Mouse (Mus musculus) forebrain, embryonic 12.5 days (tissue): ENCODE results near the gene Ivd. TPM values are rescaled to one million over a fixed set of nuclear protein-coding genes. Genes with fewer than 3 reads are reported as not detected.

Experiments used
- ATAC-seq: fragments of 200-750 bp; cut with Nextera tagmentation; 2 replicates; pipeline ENCODE4 v1.8.0; 2017; ENCODE audit warnings: moderate TSS enrichment; ENCODE audit not compliant: low FRiP score
- H3K27ac ChIP-seq: fragments of 300-500 bp; sonication (generic); 2 replicates; pipeline ENCODE4 v1.5.1; 2016; ENCODE audit warnings: mild to moderate bottlenecking
- H3K27me3 ChIP-seq: fragments of 300-500 bp; sonication (generic); 2 replicates; pipeline ENCODE4 v1.6.1; 2016; ENCODE audit warnings: mild to moderate bottlenecking
- H3K36me3 ChIP-seq: fragments of 300-500 bp; sonication (generic); replicated peaks from 2 replicates; pipeline ENCODE4 v1.6.1; 2016; ENCODE audit warnings: mild to moderate bottlenecking
- H3K4me1 ChIP-seq: fragments of 300-500 bp; sonication (generic); 2 replicates; pipeline ENCODE4 v1.6.1; 2016
- H3K4me2 ChIP-seq: fragments of 300-500 bp; sonication (generic); 2 replicates; pipeline ENCODE4 v1.6.1; 2016; ENCODE audit warnings: mild to moderate bottlenecking, moderate library complexity
- H3K4me3 ChIP-seq: fragments of 300-500 bp; sonication (generic); replicated peaks from 2 replicates; pipeline ENCODE4 v1.5.1; 2016; ENCODE audit warnings: mild to moderate bottlenecking
- H3K9ac ChIP-seq: fragments of 300-500 bp; sonication (generic); 2 replicates; pipeline ENCODE4 v1.6.1; 2016; ENCODE audit warnings: mild to moderate bottlenecking
- H3K9me3 ChIP-seq: fragments of 300-500 bp; sonication (generic); 2 replicates; pipeline ENCODE4 v1.6.1; 2016
- WGBS: fragments of 180-500 bp; shearing (Covaris S2); methylation state at CpG from one replicate; pipeline ENCODE4 v1.1.7; 2016; 5-methylcytosine and 5-hydroxymethylcytosine counted together
- polyA plus RNA-seq: library from polyadenylated mRNA; unstranded; fragments of >200 nt; fragmentation: Nextera tagmentation; extraction: Ambion mirVana; gene quantifications from 2 replicates; pipeline ENCODE4 v1.2.1, GENCODE M21; 2016

Gene Ivd
- polyA plus RNA-seq, 1 experiment from 2014 or later, result 56.3 TPM

GRCm38 (mm10) chr2:118902051-118903025, 40.6 kb downstream of the Ivd start:
- Histone ChIP-seq H3K9me3 (no peaks in the 10 kb centered on the region), H3K27me3 (peaks cover 43% of the 10 kb centered on the region), H3K27ac (peak overlapping the region; percentile 89), H3K4me3 (peak overlapping the region; percentile 96), H3K4me2 (peak overlapping the region; percentile 93), H3K36me3 (no peaks in the 10 kb centered on the region), H3K9ac (peak overlapping the region; percentile 95), H3K4me1 (peaks cover 55% of the 10 kb centered on the region)
- ATAC-seq, result peak; percentile 21
- WGBS, result under 1% methylated on average over 104 of the region's 106 CpGs

GRCm38 (mm10) chr2:118903333-118903741, 41.6 kb downstream of the Ivd start:
- WGBS, result 8% methylated on average over 10 of the region's 10 CpGs
- Histone ChIP-seq H3K4me1 (peaks cover 45% of the 10 kb centered on the region), H3K4me2 (peak overlapping the region; percentile 93), H3K9me3 (no peaks in the 10 kb centered on the region), H3K27ac (no peak overlapping the region), H3K36me3 (no peaks in the 10 kb centered on the region), H3K4me3 (peak overlapping the region; percentile 96), H3K9ac (peak overlapping the region; percentile 22; the same call in 1 of the 2 replicates), H3K27me3 (peaks cover 33% of the 10 kb centered on the region)
- no peak for ATAC-seq

DNA sequence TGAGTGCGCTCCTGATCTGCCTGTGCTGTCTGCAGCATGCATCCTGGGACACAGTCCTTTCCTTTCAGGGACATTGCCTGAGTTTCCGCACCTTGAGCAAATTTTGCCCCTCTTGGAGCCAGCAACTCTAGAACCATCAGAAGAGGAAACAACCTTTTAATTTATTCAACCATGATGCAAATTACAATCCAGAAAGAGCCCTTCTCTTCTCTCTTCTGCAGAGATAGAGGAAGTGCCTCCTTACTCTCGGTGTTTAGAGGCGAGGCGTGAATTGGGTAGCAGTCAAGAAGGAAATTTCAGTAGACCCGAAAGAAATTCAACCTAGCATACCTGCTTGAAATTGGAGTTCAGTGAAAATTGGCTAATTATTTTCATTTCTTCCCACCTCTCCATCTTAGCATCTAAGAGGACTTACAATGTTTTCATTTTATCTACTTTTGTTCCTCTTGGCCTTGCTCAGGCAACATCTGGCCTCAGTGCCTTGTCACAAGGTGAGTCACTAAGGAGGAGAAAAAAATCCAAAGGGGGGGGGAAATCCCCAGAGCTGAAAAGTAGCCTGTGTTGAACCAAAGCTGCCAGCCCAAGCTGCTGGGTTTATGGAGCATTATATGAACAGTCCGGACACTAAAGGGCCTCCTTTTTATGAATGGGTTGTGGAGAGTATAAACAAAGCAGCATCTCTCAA, 43.8 kb downstream of the Ivd start:
- Histone ChIP-seq H3K9me3 (no peaks in the 10 kb centered on the region), H3K36me3 (no peaks in the 10 kb centered on the region), H3K4me2 (no peak overlapping the region), H3K27me3 (peaks cover 11% of the 10 kb centered on the region), H3K9ac (no peak overlapping the region), H3K4me1 (peaks cover 39% of the 10 kb centered on the region), H3K4me3 (no peak overlapping the region), H3K27ac (no peak overlapping the region)
- ATAC-seq, result no peak
- 80% methylated on average over 7 of the region's 7 CpGs for WGBS

DNA sequence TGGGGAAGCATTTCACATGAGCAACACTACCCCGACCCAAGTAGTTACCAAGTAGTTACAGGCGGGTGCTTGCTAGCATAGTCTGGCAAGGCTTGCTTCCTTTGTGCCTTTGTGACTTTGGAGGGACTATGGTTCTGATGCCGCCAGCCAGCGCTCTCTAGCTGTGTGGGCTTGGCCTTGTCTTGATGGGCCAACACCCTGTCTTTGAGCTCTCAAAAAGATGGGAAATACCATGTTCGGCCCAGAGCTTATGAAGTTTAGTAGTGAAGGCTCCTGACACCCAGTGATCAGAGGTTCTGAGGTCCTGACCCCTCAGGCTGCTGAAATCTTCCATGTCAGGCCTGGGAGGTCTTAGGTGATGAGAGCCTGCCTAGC, 44.4 kb downstream of the Ivd start:
- Histone ChIP-seq H3K27ac (no peak overlapping the region), H3K36me3 (no peaks in the 10 kb centered on the region), H3K4me2 (no peak overlapping the region), H3K27me3 (peaks cover 11% of the 10 kb centered on the region), H3K9ac (no peak overlapping the region), H3K9me3 (no peaks in the 10 kb centered on the region), H3K4me3 (no peak overlapping the region), H3K4me1 (peaks cover 36% of the 10 kb centered on the region)
- no peak for ATAC-seq
- 69% methylated on average over 5 of the region's 5 CpGs for WGBS

DNA sequence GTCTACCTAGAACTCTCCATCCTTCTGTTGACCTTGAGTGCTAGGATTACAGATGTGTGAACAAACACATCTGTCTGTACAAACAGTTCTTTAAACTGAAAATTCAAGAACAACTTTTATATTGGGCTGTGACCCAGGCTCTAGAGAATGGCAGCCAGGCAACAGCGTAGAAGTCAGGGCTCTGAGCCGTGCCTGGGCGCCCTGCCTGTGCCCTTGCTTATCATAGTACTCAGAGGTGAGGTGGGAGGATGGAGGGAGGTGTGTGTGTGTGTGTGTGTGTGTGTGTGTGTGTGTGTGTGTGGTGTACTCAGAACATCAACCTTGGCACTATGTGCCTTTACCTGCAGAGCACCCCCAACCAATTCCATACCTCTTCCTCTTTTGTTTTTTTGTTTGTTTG, 46.0 kb downstream of the Ivd start:
- H3K4me3 ChIP-seq, result no peak overlapping the region
- 94% methylated on average over 3 of the region's 3 CpGs for WGBS
- no peak overlapping the region for H3K27ac ChIP-seq
- no peaks in the 10 kb centered on the region for H3K9me3 ChIP-seq
- peaks cover 38% of the 10 kb centered on the region for H3K4me1 ChIP-seq
- ATAC-seq, result no peak
- no peak overlapping the region for H3K9ac ChIP-seq
- H3K4me2 ChIP-seq, result no peak overlapping the region
- H3K27me3 ChIP-seq, result peaks cover 11% of the 10 kb centered on the region
- H3K36me3 ChIP-seq, result no peaks in the 10 kb centered on the region

DNA sequence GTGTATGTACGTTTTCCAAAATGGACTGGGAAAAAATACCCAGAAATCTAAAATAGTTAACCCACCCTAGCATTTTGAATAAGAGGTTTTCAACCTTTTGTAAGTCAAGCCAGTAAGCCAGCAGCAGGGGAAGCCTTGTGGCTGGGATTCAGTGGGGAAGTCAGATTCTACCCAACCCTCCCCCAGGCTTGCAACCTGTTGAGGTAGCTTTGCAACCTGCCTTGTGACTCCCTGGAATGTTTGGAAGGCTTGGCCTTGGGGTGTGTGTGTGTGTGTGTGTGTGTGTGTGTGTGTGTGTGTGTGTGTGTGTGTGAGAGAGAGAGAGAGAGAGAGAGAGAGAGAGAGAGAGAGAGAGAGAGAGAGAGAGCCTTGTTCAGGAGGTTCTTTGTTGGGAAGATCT, 47.4 kb downstream of the Ivd start:
- 34% methylated on average over 1 of the region's 1 CpGs for WGBS
- Histone ChIP-seq H3K9ac (no peak overlapping the region), H3K27ac (no peak overlapping the region), H3K4me3 (no peak overlapping the region), H3K4me2 (no peak overlapping the region), H3K4me1 (peaks cover 38% of the 10 kb centered on the region), H3K36me3 (no peaks in the 10 kb centered on the region), H3K27me3 (0 out of 2 replicates have a peak, but pooled peaks cover 1% of the 10 kb centered on the region), H3K9me3 (no peaks in the 10 kb centered on the region)
- ATAC-seq, result no peak

- Histone ChIP-seq H3K9ac (no peak overlapping the region), H3K36me3 (no peaks in the 10 kb centered on the region), H3K4me2 (no peak overlapping the region), H3K4me1 (peaks cover 33% of the 10 kb centered on the region), H3K9me3 (no peaks in the 10 kb centered on the region), H3K27me3 (no peaks in the 10 kb centered on the region), H3K4me3 (no peak overlapping the region), H3K27ac (no peak overlapping the region)
- 75% methylated on average over 7 of the region's 7 CpGs for WGBS
- no peak for ATAC-seq
Measured at GRCm38 (mm10) chr2:118910605-118911278, 49.0 kb downstream of the Ivd start.

DNA sequence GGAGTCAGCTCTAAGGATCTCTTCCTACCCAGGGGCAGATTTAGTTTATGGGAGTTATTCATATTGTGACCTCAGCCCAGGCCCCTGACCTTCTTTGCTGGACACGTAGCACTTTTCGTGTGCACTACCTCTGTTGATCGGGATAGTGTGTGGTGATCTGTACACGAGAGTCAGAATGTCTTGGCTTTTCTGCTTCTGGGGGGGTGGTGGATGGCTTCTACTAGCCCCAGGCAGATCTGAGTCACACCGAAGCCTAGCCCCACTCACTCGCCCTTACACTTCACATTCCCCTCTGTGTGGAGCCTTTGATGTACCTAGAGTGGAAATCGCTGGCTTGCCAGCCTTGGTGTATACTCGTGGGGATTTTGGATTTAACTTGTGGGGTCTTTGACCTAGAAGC, 51.0 kb downstream of the Ivd start:
- Histone ChIP-seq H3K9me3 (no peaks in the 10 kb centered on the region), H3K4me2 (no peak overlapping the region), H3K36me3 (peaks cover 9% of the 10 kb centered on the region; the same call in 1 of the 2 replicates), H3K27me3 (no peaks in the 10 kb centered on the region), H3K9ac (no peak overlapping the region), H3K27ac (no peak overlapping the region), H3K4me1 (peaks cover 31% of the 10 kb centered on the region), H3K4me3 (no peak overlapping the region)
- ATAC-seq, result no peak
- WGBS, result 78% methylated on average over 8 of the region's 8 CpGs

- no peak overlapping the region for H3K27ac ChIP-seq
- no peaks in the 10 kb centered on the region for H3K9me3 ChIP-seq
- 0 out of 2 replicates have a peak, but pooled peaks have one; percentile 37 for ATAC-seq
- no peak overlapping the region for H3K9ac ChIP-seq
- peaks cover 30% of the 10 kb centered on the region for H3K4me1 ChIP-seq
- 67% methylated on average over 11 of the region's 11 CpGs for WGBS
- peaks cover 16% of the 10 kb centered on the region; the same call in 1 of the 2 replicates for H3K36me3 ChIP-seq
- no peak overlapping the region for H3K4me3 ChIP-seq
- no peak overlapping the region for H3K4me2 ChIP-seq
- no peaks in the 10 kb centered on the region for H3K27me3 ChIP-seq
Measured at GRCm38 (mm10) chr2:118913551-118914276, 52.0 kb downstream of the Ivd start.

- H3K4me1 ChIP-seq, result peaks cover 28% of the 10 kb centered on the region
- H3K36me3 ChIP-seq, result peaks cover 25% of the 10 kb centered on the region
- no peaks in the 10 kb centered on the region for H3K27me3 ChIP-seq
- H3K9ac ChIP-seq, result 0 out of 2 replicates have a peak overlapping the region, but pooled peaks have one; percentile 0
- H3K4me3 ChIP-seq, result no peak overlapping the region
- ATAC-seq, result 0 out of 2 replicates have a peak, but pooled peaks have one; percentile 20
- peak overlapping the region; percentile 26; the same call in 1 of the 2 replicates for H3K27ac ChIP-seq
- no peaks in the 10 kb centered on the region for H3K9me3 ChIP-seq
- WGBS, result 22% methylated on average over 8 of the region's 8 CpGs
- H3K4me2 ChIP-seq, result no peak overlapping the region
Measured at GRCm38 (mm10) chr2:118914685-118915084, 52.9 kb downstream of the Ivd start.

GRCm38 (mm10) chr2:118916436-118916835, 54.7 kb downstream of the Ivd start:
- no peak overlapping the region for H3K9ac ChIP-seq
- H3K27me3 ChIP-seq, result no peaks in the 10 kb centered on the region
- 93% methylated on average over 17 of the region's 17 CpGs for WGBS
- H3K4me2 ChIP-seq, result no peak overlapping the region
- H3K9me3 ChIP-seq, result no peaks in the 10 kb centered on the region
- ATAC-seq, result no peak
- H3K36me3 ChIP-seq, result peaks cover 42% of the 10 kb centered on the region
- H3K4me3 ChIP-seq, result no peak overlapping the region
- peaks cover 28% of the 10 kb centered on the region for H3K4me1 ChIP-seq
- no peak overlapping the region for H3K27ac ChIP-seq
